Mouse (Mus musculus) kidney, postnatal 0 days (tissue): ENCODE data around the gene A930033H14Rik. TPM values are rescaled to one million over a fixed set of nuclear protein-coding genes. Genes with fewer than 3 reads are reported as not detected.

Experiments used
- ATAC-seq: fragments of 200-750 bp; cut with Nextera tagmentation; replicated peaks from 2 replicates; pipeline ENCODE4 v1.8.0; 2017; ENCODE audit warnings: low read depth, moderate number of reproducible peaks, moderate TSS enrichment, moderate library complexity; ENCODE audit not compliant: low FRiP score
- DNase-seq: peaks from one replicate; pipeline ENCODE4 v3.0.0-alpha.2; 2016; ENCODE audit warnings: low spot score
- H3K27ac ChIP-seq: fragments of 300-500 bp; sonication (generic); 2 replicates; pipeline ENCODE4 v1.5.1; 2014; ENCODE audit warnings: mild to moderate bottlenecking
- H3K27me3 ChIP-seq: fragments of 300-500 bp; sonication (generic); 2 replicates; pipeline ENCODE4 v1.6.1; 2014; ENCODE audit warnings: low read length, mixed read lengths; ENCODE audit not compliant: insufficient read depth
- H3K36me3 ChIP-seq: fragments of 300-500 bp; sonication (generic); 2 replicates; pipeline ENCODE4 v1.6.1; 2014; ENCODE audit warnings: low read length, mixed read lengths; ENCODE audit not compliant: insufficient read depth
- H3K4me1 ChIP-seq: fragments of 300-500 bp; sonication (generic); replicated peaks from 2 replicates; pipeline ENCODE4 v1.6.1; 2014; ENCODE audit warnings: antibody characterized with exemption, low read length, mixed read lengths; ENCODE audit not compliant: insufficient read depth
- H3K4me2 ChIP-seq: fragments of 300-500 bp; sonication (generic); 2 replicates; pipeline ENCODE4 v1.6.1; 2014; ENCODE audit warnings: mild to moderate bottlenecking, low read length, moderate library complexity, mixed read lengths
- H3K4me3 ChIP-seq: fragments of 300-500 bp; sonication (generic); replicated peaks from 2 replicates; pipeline ENCODE4 v1.5.1; 2014; ENCODE audit warnings: low read depth, low read length
- H3K9ac ChIP-seq: fragments of 300-500 bp; sonication (generic); 2 replicates; pipeline ENCODE4 v1.6.1; 2014; ENCODE audit warnings: low read depth, low read length
- H3K9me3 ChIP-seq: fragments of 300-500 bp; sonication (generic); replicated peaks from 2 replicates; pipeline ENCODE4 v1.6.1; 2016; ENCODE audit warnings: low read length, inconsistent platforms, mixed read lengths
- CTCF ChIP-seq: IDR thresholded peaks from 2 replicates; pipeline ENCODE4 v1.5.1; 2016; ENCODE audit warnings: antibody characterized with exemption, low read depth, mild to moderate bottlenecking, moderate library complexity
- WGBS: fragments of 180-500 bp; shearing (Covaris S2); extraction: QIAGEN DNeasy Blood & Tissue Kit; methylation state at CpG from one replicate; pipeline ENCODE4 v1.1.7; 2014; 5-methylcytosine and 5-hydroxymethylcytosine counted together
- polyA plus RNA-seq: library from polyadenylated mRNA; unstranded; fragments of >200 nt; fragmentation: Nextera tagmentation; extraction: Ambion mirVana; gene quantifications from 2 replicates; pipeline ENCODE4 v1.2.1, GENCODE M21; 2015

Gene A930033H14Rik
- 2.3 and 2.9 TPM in 2 replicates for polyA plus RNA-seq

GRCm38 (mm10) chr10:69212542-69213440 lies at the start of gene A930033H14Rik:
A930033H14Rik (minus strand) TSS chr10:69213098.
- Histone ChIP-seq H3K36me3 (0 out of 2 replicates have a peak, but pooled peaks cover 9% of the 10 kb centered on the region), H3K4me3 (peak within 1 kb of the TSS; percentile 70), H3K4me1 (peaks cover 15% of the 10 kb centered on the region; the same call in 1 of the 2 replicates), H3K27me3 (no peaks in the 10 kb centered on the region), H3K9me3 (no peaks in the 10 kb centered on the region), H3K27ac (peak within 1 kb of the TSS; percentile 96), H3K4me2 (peak within 1 kb of the TSS; percentile 92), H3K9ac (peak within 1 kb of the TSS; percentile 82)
- under 1% methylated on average over 80 of the region's 84 CpGs for WGBS
- DNase-seq (peak; percentile 89), ATAC-seq (peak; percentile 93)
- 0 out of 2 replicates have a peak, but pooled peaks have one; percentile 9 for TF ChIP-seq CTCF

- H3K27me3 ChIP-seq = no peaks in the 10 kb centered on the region
- no peak overlapping the region for H3K4me2 ChIP-seq
- no peak overlapping the region for H3K4me3 ChIP-seq
- H3K9me3 ChIP-seq = no peaks in the 10 kb centered on the region
- no peak overlapping the region for H3K9ac ChIP-seq
- TF ChIP-seq CTCF = no peak
- 0 out of 2 replicates have a peak, but pooled peaks cover 3% of the 10 kb centered on the region for H3K36me3 ChIP-seq
- peaks cover 25% of the 10 kb centered on the region; the same call in 1 of the 2 replicates for H3K4me1 ChIP-seq
- WGBS = 68% methylated on average over 8 of the region's 8 CpGs
- H3K27ac ChIP-seq = 0 out of 2 replicates have a peak overlapping the region, but pooled peaks have one; percentile 19
- no peak for DNase-seq
- ATAC-seq = no peak
These were observed 47.0 kb upstream of the A930033H14Rik start for GRCm38 (mm10) chr10:69259929-69260328.

- Histone ChIP-seq H3K4me3 (no peak overlapping the region), H3K4me1 (peaks cover 25% of the 10 kb centered on the region), H3K9me3 (no peaks in the 10 kb centered on the region), H3K9ac (no peak overlapping the region), H3K27ac (peak overlapping the region; percentile 60), H3K27me3 (no peaks in the 10 kb centered on the region), H3K4me2 (no peak overlapping the region), H3K36me3 (0 out of 2 replicates have a peak, but pooled peaks cover 3% of the 10 kb centered on the region)
- DNase-seq (no peak), ATAC-seq (no peak)
- TF ChIP-seq CTCF = no peak
- 22% methylated on average over 2 of the region's 2 CpGs for WGBS
These were observed 46.3 kb upstream of the A930033H14Rik start for GRCm38 (mm10) chr10:69259161-69259560.

- Histone ChIP-seq H3K27me3 (no peaks in the 10 kb centered on the region), H3K9ac (no peak overlapping the region), H3K36me3 (0 out of 2 replicates have a peak, but pooled peaks cover 3% of the 10 kb centered on the region), H3K27ac (peak overlapping the region; percentile 60; the same call in 1 of the 2 replicates), H3K4me3 (no peak overlapping the region), H3K4me2 (no peak overlapping the region), H3K9me3 (no peaks in the 10 kb centered on the region), H3K4me1 (peaks cover 29% of the 10 kb centered on the region)
- ATAC-seq (no peak), DNase-seq (peak; percentile 80)
- TF ChIP-seq CTCF = no peak
- WGBS = 41% methylated on average over 9 of the region's 9 CpGs
These were observed 45.7 kb upstream of the A930033H14Rik start for GRCm38 (mm10) chr10:69258588-69258987.

- no peaks in the 10 kb centered on the region for H3K27me3 ChIP-seq
- TF ChIP-seq CTCF = no peak
- no peaks in the 10 kb centered on the region for H3K9me3 ChIP-seq
- DNase-seq (no peak), ATAC-seq (no peak)
- H3K9ac ChIP-seq = no peak overlapping the region
- H3K4me1 ChIP-seq = peaks cover 29% of the 10 kb centered on the region
- no peak overlapping the region for H3K4me3 ChIP-seq
- peak overlapping the region; percentile 54; the same call in 1 of the 2 replicates for H3K27ac ChIP-seq
- 43% methylated on average over 6 of the region's 6 CpGs for WGBS
- H3K36me3 ChIP-seq = 0 out of 2 replicates have a peak, but pooled peaks cover 3% of the 10 kb centered on the region
- no peak overlapping the region for H3K4me2 ChIP-seq
These were observed 44.8 kb upstream of the A930033H14Rik start for GRCm38 (mm10) chr10:69257592-69258133.

GRCm38 (mm10) chr10:69255594-69255993 lies 42.7 kb upstream of the A930033H14Rik start:
- ATAC-seq (no peak), DNase-seq (no peak)
- 0 out of 2 replicates have a peak overlapping the region, but pooled peaks have one; percentile 11 for H3K27ac ChIP-seq
- 41% methylated on average over 5 of the region's 5 CpGs for WGBS
- H3K27me3 ChIP-seq = no peaks in the 10 kb centered on the region
- H3K9ac ChIP-seq = no peak overlapping the region
- peaks cover 29% of the 10 kb centered on the region for H3K4me1 ChIP-seq
- H3K36me3 ChIP-seq = 0 out of 2 replicates have a peak, but pooled peaks cover 3% of the 10 kb centered on the region
- TF ChIP-seq CTCF = no peak
- H3K4me3 ChIP-seq = no peak overlapping the region
- H3K4me2 ChIP-seq = no peak overlapping the region
- no peaks in the 10 kb centered on the region for H3K9me3 ChIP-seq
